Mouse (Mus musculus) liver, adult 2 months (tissue): ENCODE data around the gene Gm13271.

Source experiments
- CTCF ChIP-seq: fragments of 200-500 bp; IDR thresholded peaks from 2 replicates; pipeline ENCODE4 v1.5.1; 2011; ENCODE audit warnings: low read depth, low read length, control low read depth
- POLR2A ChIP-seq: fragments of 200-500 bp; IDR thresholded peaks from 2 replicates; pipeline ENCODE4 v1.6.1; 2011; ENCODE audit warnings: low read length, control low read depth; ENCODE audit not compliant: insufficient read depth; ENCODE audit errors: extremely low read depth

GRCm38 (mm10) chr4:88749926-88750325, 4.7 kb upstream of the Gm13271 start:
- TF ChIP-seq CTCF, result no peak
- no peak for TF ChIP-seq POLR2A
